ENCODE assay signal across 23 mouse cellular contexts in the genomic region with DNA sequence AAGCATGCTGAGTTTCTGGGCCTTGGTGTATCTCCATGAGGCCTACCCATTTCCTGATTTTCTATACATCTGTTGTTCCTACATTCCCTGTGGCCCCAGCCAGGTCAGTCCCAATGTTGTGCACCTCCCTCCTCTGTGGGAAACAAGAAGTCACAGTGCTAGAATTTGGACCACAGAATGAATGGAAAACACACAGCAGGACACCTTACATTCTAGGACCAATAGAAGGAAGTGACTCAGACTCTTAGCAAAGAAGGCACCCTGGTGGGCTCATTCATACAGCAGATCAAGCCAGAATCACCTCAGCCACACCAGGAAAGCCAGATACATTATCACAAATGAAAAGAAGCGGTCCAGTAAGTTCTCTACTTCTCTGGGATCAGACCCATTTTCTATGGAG.
DNase-seq lines count a peak whose midpoint lies in the region; TF ChIP-seq lines count a peak whose summit lies in the region.
"Had no signal": no experiment of that assay in that cellular context is flagged by ENCODE, and none has a peak within 500 bp of the region (broad histone marks: within the 10 kb centered on the region; RNA-seq: fewer than 3 reads in every experiment).

No protein-coding gene starts in this region.

- no peaks in the 10 kb centered on the region for H3K36me3 ChIP-seq in heart, adult 2 months (ENCODE audit: control insufficient read depth, insufficient read depth, low read length)
- H3K36me3 ChIP-seq: embryonic facial prominence, embryonic 13.5 days; forebrain, embryonic 12.5 days; forebrain, embryonic 15.5 days; heart, embryonic 12.5 days; heart, embryonic 15.5 days; hindbrain, embryonic 10.5 days; hindbrain, embryonic 13.5 days; intestine, embryonic 15.5 days had no signal

- H3K27ac ChIP-seq in heart, adult 2 months = no peak overlapping the region
- H3K27ac ChIP-seq: embryonic facial prominence, embryonic 13.5 days; forebrain, embryonic 12.5 days; forebrain, embryonic 15.5 days; heart, embryonic 15.5 days; hindbrain, embryonic 10.5 days; hindbrain, embryonic 13.5 days; intestine, embryonic 15.5 days had no signal

- no peaks in the 10 kb centered on the region for H3K4me1 ChIP-seq in heart, adult 2 months (ENCODE audit: control insufficient read depth, insufficient read depth, low read length)
- H3K4me1 ChIP-seq: embryonic facial prominence, embryonic 13.5 days; forebrain, embryonic 12.5 days; forebrain, embryonic 15.5 days; heart, embryonic 12.5 days; heart, embryonic 15.5 days; hindbrain, embryonic 10.5 days; hindbrain, embryonic 13.5 days; intestine, embryonic 15.5 days had no signal

- DNase-seq in heart, adult 11 months = peak; percentile 54
- DNase-seq in heart, adult 2 months = no peak
- DNase-seq in ES-CJ7 (ENCODE audit: low read depth, low spot score) (peak; percentile 29), ZHBTc4 (ENCODE audit: low read depth, low spot score) (peak; percentile 56)
- no peak for DNase-seq in kidney, postnatal 4 days
- no peak for DNase-seq in gastrocnemius, adult 18-20 months (ENCODE audit: low spot score)
- DNase-seq: adrenal gland, adult 8-10 months; adrenal gland, postnatal 25 days; gastrocnemius, postnatal 10 days; gastrocnemius, postnatal 36 days; heart, postnatal 10 days; heart, postnatal 36 days; kidney, adult 11 months had no signal

- no peaks in the 10 kb centered on the region for H3K79me2 ChIP-seq in heart, adult 2 months (replicated peaks; ENCODE audit: control insufficient read depth, insufficient read depth, low read length)

- no peak overlapping the region for H3K4me3 ChIP-seq in heart, adult 2 months
- H3K4me3 ChIP-seq: embryonic facial prominence, embryonic 13.5 days; erythroblast, embryonic 14.5 days; forebrain, embryonic 12.5 days; forebrain, embryonic 15.5 days; heart, embryonic 12.5 days; heart, embryonic 15.5 days; hindbrain, embryonic 10.5 days; hindbrain, embryonic 13.5 days; intestine, embryonic 15.5 days had no signal

- no peak for TF ChIP-seq POLR2A in heart, adult 2 months (IDR thresholded peaks at IDR 0.05; ENCODE audit: insufficient read depth, low read depth, low read length)

- no peak overlapping the region for H3K9ac ChIP-seq in heart, adult 2 months (ENCODE audit: low read depth, low read length)
- H3K9ac ChIP-seq: embryonic facial prominence, embryonic 13.5 days; forebrain, embryonic 12.5 days; forebrain, embryonic 15.5 days; heart, embryonic 12.5 days; heart, embryonic 15.5 days; hindbrain, embryonic 13.5 days; intestine, embryonic 15.5 days had no signal

- WGBS in heart, adult 2 months = 76% methylated on average over 1 of the region's 1 CpGs

- no peak for TF ChIP-seq EP300 in heart, adult 2 months (IDR thresholded peaks at IDR 0.05; ENCODE audit: insufficient read depth, low read depth, low read length)

- intact Hi-C loops in heart, adult 2 months (cut with DNase I) = no loop called here

- no peak for TF ChIP-seq CTCF in heart, adult 2 months (IDR thresholded peaks at IDR 0.05)

- no peaks in the 10 kb centered on the region for H3K27me3 ChIP-seq in heart, adult 2 months (ENCODE audit: control insufficient read depth, insufficient read depth, low read length)
- H3K27me3 ChIP-seq: embryonic facial prominence, embryonic 13.5 days; forebrain, embryonic 12.5 days; forebrain, embryonic 15.5 days; heart, embryonic 12.5 days; heart, embryonic 15.5 days; hindbrain, embryonic 13.5 days; intestine, embryonic 15.5 days; Patski had no signal

Comparison
In these comparisons a context has a peak if more than half of its experiments do, and no peak if none do; other contexts are left out.
1. DNase-seq: peak in heart, adult 11 months (single experiment), ES-CJ7 (single experiment) and ZHBTc4 (single experiment); none in heart, adult 2 months (0 of 2), kidney, postnatal 4 days (0 of 2) and gastrocnemius, adult 18-20 months (single experiment).